Mouse (Mus musculus) CH12F3 (cell line): ENCODE measurements around the gene Sh3d21.

Source experiments
- in situ Hi-C: fragments of 300-500 bp; cut with MboI; formaldehyde crosslinking; loops from 2 replicates; pipeline ENCODE4 v1.14.3; 2020; ENCODE audit warnings: low sequenced_read_pairs

The Sh3d21 gene

DNA sequence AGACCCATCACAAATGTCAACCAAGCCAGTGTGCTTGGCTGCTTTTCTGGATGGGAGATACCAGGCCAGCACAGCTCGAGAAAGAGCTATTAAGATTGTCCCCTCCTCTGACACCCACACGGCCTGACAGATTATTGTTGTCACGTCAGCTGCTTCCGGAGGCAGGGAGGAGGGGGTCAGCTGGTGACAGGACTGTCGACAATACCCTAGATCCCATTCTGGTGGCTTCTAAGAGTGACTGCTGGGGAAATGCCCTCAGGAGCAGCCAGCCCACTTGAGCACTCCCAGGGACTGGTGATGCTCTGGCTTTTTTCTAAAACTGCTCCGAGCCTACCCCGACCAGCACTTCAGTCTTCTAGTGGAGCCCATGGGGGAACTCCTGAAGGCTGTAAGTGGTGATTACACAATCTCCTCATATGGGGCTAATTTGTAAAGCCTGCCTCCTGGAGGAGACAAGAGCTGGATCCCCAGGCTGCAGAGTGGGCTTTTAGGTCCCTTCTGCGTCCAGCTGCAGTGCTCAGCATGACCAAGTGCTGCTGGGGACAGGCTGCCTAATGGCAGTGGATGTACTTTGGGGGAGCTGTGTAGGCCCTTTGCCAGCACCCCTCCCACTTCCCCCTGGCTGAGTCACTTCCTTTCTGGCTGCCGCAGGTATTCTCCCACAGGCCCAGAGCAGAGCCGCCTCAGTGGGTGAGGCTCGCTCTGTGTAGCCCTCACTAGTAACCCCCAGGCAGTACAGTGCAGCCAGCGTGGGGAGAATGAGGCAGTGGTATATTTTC is 52.7 kb downstream of the Sh3d21 start:
- in situ Hi-C loops, result no loop called here

DNA sequence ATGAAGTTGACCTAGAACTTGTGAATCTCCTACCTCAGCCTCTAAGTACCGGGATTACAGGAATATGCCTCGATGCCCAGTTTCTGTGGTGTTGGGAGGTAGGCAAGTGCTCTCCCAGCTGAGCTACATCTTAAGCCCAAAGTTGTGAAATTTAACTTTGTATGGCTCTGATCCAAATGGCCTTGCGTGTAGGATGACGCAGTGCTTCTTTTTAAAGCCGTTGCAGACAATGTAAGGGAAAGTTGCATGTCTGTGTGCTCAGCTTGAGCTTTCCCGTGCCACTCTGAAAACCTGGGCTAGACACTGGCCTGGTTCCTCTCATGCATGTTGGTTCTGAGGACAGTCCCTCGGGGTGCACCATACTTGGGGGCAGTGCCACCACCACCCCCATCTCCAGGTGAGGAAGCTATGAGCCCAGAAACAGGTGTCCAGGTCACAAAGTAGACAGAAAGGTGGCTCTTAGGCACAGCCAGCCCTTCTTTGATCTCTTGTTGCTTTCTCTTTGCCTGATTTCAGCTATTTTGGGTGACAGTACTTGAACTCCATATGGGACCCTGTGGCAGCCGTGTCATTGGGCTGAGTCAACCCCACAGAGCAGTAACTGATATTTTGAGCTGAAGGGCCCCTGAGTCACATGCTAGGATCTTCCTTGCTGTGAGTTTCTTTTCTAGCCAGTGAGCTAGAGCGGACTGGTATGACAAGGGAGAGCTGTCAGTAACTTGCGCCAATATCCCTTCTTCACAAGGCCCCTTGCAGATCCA is 53.5 kb downstream of the Sh3d21 start:
- in situ Hi-C loops, result no loop called here

DNA sequence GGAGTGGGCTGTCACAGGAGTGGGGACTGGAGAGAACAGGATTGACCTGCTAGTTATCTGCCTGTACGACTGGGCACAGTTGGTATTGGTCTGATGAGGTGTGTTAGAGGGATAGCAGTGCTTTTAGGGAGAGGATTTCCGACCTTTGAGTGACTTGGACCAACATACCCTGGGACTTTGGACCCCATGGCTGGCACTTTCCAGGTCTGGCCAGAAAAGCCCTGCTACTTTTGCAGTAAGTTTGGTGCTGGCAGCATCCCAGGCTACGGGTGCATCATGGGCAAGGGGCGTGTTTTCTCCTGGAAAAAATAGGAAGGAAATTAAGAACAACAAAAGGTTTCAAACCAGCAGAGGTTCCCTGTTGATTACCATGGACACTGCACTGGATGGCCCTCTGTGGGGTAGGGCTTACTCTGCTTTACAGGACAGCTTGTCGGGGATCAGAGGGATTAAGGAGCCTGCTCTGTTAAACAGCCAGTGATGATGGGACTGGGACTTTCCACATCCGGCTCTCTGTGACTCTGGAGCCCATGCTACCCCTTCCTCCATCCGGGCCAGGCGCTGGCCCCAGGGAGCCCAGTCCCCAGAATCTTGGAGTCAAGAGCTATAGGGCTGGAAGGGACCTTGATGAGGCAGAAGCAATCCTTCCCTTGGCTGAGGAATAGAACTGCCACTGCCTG is 55.1 kb downstream of the Sh3d21 start:
- in situ Hi-C loops, result no loop called here

DNA sequence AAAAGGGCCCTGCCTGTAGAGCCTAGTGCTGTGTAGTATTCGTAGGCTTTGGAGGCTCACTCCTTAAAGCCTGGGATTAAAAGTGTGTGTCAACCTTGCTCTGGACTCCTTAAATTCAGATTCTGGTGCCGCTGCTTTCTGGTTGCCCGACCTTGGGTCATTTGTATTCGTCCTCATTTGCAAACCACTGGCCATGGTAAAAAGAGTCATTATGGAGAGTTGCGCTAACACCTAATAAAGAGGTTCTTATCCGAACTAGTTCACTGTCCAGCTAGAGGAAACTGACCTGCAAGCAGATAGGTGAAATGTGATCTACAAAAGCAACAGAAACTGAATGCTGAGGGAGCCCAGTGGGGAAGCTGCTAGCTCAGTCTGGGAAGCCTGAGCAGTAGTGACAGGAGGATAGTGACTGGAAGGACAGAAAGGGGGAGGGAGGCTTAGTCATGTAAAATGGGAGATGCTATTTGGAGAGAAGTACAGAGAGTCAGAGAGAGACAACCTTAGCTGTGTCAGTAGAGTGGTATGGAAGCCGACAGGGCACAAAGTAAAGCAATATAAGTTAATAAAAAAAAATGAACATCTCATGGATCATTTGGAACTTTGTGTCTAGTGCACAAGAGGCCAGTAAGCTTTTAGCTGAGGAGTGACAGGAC is 58.0 kb downstream of the Sh3d21 start:
- in situ Hi-C loops, result no loop called here

DNA sequence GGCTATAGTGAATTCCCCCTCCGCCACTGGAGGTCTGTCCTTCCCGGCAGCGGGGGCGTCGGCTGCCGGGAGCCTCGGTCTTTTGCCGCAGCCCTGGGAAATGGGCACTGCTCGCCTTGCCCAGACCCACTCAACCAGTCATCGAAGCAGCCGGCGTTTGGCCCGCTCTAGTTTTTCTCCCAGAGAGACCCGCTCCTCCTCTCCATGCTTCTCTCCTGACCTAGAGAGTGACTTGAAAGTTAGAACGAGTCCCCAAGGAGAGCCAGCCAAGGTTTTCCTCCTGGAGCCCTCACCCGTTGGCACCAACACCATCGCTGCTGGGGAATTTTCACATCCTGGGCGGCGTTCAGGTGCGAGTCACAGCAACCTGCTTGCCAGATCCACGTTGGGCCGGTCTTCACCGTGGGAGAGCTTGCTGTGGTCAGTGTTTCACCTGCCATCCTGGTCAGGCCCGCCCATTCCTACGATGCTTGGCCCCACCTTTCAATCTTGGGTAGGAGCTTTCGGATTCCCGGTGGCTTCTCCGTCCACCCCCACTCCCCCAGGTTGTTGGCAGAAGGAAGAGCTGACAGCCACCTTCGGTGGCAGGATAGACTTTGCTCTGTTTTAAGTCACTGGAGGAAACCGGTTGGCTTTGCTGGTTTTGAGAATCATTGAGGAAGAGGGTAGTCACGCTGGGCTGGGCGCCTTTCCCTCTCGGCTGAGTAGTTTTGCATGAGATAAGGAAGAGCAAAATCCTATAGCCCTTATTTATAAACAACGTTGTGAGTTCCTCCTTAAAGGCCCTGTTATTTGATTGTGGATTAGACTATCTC is 58.8 kb downstream of the Sh3d21 start:
- in situ Hi-C loops, result no loop called here

DNA sequence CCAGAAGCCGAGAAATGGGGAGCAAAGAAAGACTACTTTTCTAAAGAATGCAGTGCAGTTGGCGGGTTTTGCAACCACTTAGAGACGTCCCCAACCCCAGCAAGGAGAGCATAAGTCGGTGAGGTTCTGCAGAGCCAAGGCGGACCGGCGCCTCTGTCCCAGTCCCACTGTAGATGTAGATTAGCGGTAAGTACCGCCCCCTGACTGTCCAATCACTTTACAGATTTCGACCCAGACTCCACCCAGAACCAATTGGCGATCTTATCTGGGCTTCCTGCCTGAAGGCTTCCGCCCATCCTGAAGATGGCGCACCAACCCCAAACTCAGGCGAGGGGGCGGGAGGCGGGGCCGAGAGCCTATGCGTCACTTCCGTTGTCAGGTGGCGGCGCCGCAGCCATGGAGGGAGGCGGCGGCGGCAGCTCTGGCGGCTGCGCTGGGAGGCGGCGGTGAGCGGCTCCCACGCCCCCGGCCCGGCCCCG is 59.7 kb downstream of the Sh3d21 start, which contains the start of gene Stk40:
TSS of gene Stk40 (plus strand) at position 368 of the 479 bp plus-strand sequence.
- in situ Hi-C loops, result no loop called here

DNA sequence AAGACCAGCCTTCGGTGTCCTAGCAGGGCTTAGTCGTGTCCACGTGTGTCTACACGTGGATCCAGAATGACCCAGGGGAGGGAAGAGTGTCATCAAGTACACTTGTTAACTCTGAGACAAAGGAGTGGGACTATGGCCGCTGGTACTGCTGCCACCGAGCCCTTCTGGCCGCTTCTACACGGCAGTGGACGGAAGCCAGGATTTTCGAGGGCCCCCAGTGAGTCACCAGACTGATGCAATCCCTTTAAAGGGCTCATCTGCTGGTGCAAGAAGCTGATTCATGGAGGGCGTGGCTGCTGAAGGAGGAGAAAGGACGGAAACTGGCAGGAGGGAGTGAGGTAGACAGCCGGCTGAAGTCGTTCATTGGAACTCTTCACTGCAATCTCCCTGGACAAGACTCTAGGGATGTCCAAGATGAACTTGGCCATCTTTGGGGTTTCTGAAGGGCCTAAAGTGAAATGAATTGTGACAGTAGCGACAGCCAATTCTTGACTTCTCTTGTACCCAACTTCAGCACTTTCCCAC is 60.2 kb downstream of the Sh3d21 start:
- in situ Hi-C loops, result no loop called here

DNA sequence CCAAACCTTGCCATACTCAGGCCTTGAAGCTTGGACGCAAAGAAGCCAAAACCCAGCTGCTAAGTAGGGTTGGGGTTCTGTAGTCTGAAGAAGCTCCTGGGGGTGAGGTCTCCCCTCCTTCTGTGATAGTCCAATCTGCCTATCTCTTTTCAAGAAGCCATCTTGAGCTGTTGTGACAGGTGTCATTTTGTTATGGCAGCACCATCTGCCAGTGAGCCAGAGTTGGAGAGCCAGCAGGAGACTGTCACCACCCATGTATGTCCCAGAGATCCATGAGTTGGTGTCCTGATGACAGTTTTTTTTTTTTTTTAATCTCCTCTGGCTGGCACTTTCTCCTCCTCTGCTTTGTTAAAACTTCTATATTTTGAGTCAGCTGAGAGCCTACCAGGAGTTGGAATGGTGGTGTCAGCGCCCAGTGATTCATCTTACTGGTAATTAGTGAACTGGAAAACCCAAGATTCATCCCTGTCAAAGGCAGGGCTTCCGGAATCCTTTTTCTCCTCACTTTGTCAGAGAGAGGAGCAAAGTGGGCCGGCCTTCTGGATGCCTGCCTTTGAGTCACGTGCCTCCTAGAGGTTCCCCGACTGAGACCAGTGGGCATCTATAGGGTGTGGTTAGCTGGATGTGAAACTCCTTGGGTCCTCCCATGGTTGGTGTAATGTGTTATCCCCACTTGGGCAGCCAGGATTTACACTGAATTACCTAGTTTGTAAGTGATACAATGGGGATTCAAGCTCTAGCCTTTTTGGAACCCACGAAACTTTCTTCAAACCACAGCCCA is 61.0 kb downstream of the Sh3d21 start:
- in situ Hi-C loops, result no loop called here

DNA sequence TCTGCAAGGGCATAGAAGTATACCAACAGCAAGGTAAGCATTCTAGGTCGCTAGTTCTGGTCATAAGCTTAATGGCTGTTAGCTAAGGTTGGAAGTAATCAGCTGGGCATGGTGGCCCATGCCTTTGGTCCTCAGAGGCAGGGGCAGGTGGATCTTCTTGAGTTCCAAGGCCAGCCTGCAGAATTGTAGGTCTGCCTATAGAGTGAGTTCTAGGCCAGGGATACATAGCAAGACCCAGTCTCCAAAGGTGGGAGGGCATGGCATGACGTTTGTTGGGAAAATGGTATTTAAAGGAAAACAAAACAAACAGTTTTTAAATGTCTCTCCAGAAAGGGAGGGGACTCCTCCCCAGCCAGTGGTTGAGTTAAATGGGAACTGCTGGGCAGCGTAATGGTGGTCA is 62.5 kb downstream of the Sh3d21 start:
- in situ Hi-C loops, result no loop called here
